Mouse (Mus musculus) frontal cortex, adult 2 months (tissue): ENCODE results near the gene Alkal2. TPM values are rescaled to one million over a fixed set of nuclear protein-coding genes. Genes with fewer than 3 reads are reported as not detected.

Experiments used
- DNase-seq, 2 experiments: peaks; one replicate each; pipeline ENCODE4 v3.0.0; 2022; ENCODE audit warnings: low spot score in 1 of 2; ENCODE audit errors: extremely low spot score in 1 of 2
- polyA plus RNA-seq: library from polyadenylated mRNA; depleted of rRNA; stranded (reverse); fragments of >200 nt; gene quantifications from 2 replicates; pipeline ENCODE4 v1.2.3, GENCODE M21; 2012; rRNA removed

Alkal2 gene
- polyA plus RNA-seq, 1 experiment: 1.5 TPM

GRCm38 (mm10) chr12:30912840-30913239 is 28.7 kb downstream of the Alkal2 start:
- no peak for DNase-seq

DNA sequence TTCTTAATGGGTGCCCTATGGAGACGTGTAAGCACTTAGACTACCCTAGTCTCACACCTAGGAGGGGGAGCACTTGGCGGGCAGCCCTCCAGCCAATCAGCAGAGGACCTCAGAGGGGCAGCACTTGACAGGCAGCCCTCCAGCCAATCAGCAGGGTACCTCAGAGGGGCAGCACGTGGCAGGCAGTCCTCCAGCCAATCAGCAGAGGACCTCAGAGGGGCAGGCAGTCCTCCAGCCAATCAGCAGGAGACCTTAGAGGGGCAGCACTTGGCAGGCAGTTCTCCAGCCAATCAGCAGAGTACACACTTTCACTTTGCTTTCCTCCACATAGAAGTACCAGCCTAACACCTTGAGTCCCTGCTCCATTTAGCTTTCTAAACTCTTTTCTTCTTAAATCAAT is 38.3 kb downstream of the Alkal2 start:
- DNase-seq: no peak

- no peak for DNase-seq
Measured at GRCm38 (mm10) chr12:30928182-30928581, 44.1 kb downstream of the Alkal2 start.

DNA sequence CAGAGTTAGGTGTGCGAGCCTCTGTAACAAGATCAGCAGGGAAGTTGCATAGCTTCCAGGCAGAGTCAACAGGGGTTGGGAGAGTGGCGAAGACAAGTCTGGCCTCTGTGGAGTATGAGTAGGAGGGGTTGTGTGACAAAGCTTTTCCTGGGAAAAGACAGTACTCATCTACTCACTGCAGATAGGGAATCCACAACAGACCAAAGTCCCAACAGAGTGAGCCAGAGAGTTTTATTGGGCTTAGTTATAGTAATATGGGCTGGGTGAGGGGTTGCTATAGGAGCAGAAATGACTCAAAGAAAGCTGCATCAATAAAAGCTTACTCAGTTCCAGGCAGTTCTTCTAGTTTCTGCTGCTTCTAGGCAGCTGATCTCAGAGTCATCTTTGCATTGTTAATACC is 49.2 kb downstream of the Alkal2 start:
- no peak for DNase-seq

GRCm38 (mm10) chr12:30936899-30937298 is 52.8 kb downstream of the Alkal2 start:
- DNase-seq: no peak

Other genes with a start within 250 kb of the Alkal2 start
- gene Acp1, start 27.3 kb downstream of the Alkal2 start, polyA plus RNA-seq: 25.1 and 32.3 TPM in 2 replicates
- gene Sh3yl1, start 27.3 kb downstream of the Alkal2 start, polyA plus RNA-seq: 8.3 and 9.9 TPM in 2 replicates
- gene Fam110c, start 189.5 kb downstream of the Alkal2 start, polyA plus RNA-seq: 0.57 and 0.70 TPM in 2 replicates